Mouse (Mus musculus): ENCODE measurements around the gene 2310011J03Rik. TPM values are rescaled to one million over a fixed set of nuclear protein-coding genes. Genes with fewer than 3 reads are reported as not detected.

The 2310011J03Rik gene
- 39.2 and 40.8 TPM in 2 replicates for polyA plus RNA-seq (2014; fragmentation: Nextera tagmentation; extraction: Ambion mirVana)

GRCm38 (mm10) chr10:80320340-80320760, at the start of gene 2310011J03Rik:
Gene 2310011J03Rik (minus strand): TSS chr10:80320537.
- H3K36me3 ChIP-seq (ENCODE audit: control insufficient read depth, insufficient read depth, low read length), result peaks cover 36% of the 10 kb centered on the region
- peaks cover 14% of the 10 kb centered on the region for H3K4me1 ChIP-seq (ENCODE audit: control insufficient read depth, insufficient read depth, low read length)
- under 1% methylated on average over 34 of the region's 34 CpGs for WGBS

DNA sequence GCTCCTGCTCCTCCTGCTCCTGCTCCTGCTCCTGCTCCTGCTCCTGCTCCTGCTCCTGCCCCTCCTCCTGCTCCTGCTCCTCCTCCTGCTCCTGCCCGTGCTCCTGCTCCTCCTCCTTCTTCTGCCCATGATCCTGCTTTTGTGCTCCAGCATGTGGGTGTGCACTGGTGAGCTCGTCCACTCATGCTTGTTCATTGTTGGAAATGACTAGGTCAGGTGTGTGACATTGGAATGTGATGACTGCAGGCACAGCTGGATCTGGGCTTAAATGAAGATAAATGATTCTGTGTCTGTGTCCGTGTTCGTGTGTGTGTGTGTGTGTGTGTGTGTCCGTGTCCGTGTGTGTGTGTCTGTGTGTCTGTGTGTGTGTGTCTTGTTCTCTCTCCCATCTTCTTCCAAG, 48.1 kb upstream of the 2310011J03Rik start:
- DNase-seq (ENCODE audit: low spot score) (no peak), ATAC-seq (no peak)
- Histone ChIP-seq H3K9ac (ENCODE audit: low read length) (no peak overlapping the region), H3K27ac (ENCODE audit: low read depth, low read length) (no peak overlapping the region), H3K27me3 (replicated peaks; ENCODE audit: control insufficient read depth, insufficient read depth, low read length) (no peaks in the 10 kb centered on the region), H3K4me2 (ENCODE audit: low read length) (no peak overlapping the region), H3K4me3 (ENCODE audit: low read depth, low read length) (no peak overlapping the region), H3K9me3 (replicated peaks; ENCODE audit: control insufficient read depth, low read length) (no peaks in the 10 kb centered on the region), H3K36me3 (ENCODE audit: control insufficient read depth, insufficient read depth, low read length) (no peaks in the 10 kb centered on the region), H3K4me1 (ENCODE audit: control insufficient read depth, insufficient read depth, low read length) (peaks cover 8% of the 10 kb centered on the region; the same call in 1 of the 2 replicates)
- 89% methylated on average over 6 of the region's 6 CpGs for WGBS

More at GRCm38 (mm10) chr10:80320340-80320760, at the start of gene 2310011J03Rik:
- no peaks in the 10 kb centered on the region for H3K9me3 ChIP-seq (replicated peaks; ENCODE audit: control insufficient read depth, low read length)
- H3K4me2 ChIP-seq (ENCODE audit: low read length), result peak within 1 kb of the TSS; percentile 93
- H3K9ac ChIP-seq (ENCODE audit: low read length), result peak within 1 kb of the TSS; percentile 72
- DNase-seq (ENCODE audit: low spot score) (peak; percentile 96), ATAC-seq (peak; percentile 69)
- no peak within 1 kb of the TSS for H3K27ac ChIP-seq (ENCODE audit: low read depth, low read length)
- no peaks in the 10 kb centered on the region for H3K27me3 ChIP-seq (replicated peaks; ENCODE audit: control insufficient read depth, insufficient read depth, low read length)
- peak within 1 kb of the TSS; percentile 67 for H3K4me3 ChIP-seq (ENCODE audit: low read depth, low read length)

DNA sequence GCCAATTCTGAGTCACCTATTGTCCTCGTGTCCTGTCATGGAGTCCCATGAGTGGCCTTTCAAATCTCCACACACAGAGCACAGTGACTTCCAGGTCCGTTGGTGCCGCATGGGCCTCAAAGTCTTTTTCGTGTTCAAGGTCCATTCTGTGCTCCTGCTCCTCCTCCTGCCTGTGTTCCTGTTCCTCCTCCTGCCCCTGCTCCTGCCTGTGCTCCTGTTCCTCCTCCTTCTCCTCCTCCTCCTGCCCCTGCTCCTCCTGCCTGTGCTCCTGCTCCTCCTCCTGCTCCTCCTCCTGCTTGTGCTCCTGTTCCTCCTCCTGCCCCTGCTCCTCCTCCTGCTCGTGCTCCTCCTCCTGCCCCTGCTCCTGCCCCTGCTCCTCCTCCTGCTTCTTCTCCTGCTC, 47.6 kb upstream of the 2310011J03Rik start:
- Histone ChIP-seq H3K27me3 (replicated peaks; ENCODE audit: control insufficient read depth, insufficient read depth, low read length) (no peaks in the 10 kb centered on the region), H3K4me3 (ENCODE audit: low read depth, low read length) (no peak overlapping the region), H3K4me1 (ENCODE audit: control insufficient read depth, insufficient read depth, low read length) (peaks cover 8% of the 10 kb centered on the region; the same call in 1 of the 2 replicates), H3K27ac (ENCODE audit: low read depth, low read length) (no peak overlapping the region), H3K4me2 (ENCODE audit: low read length) (no peak overlapping the region), H3K9me3 (replicated peaks; ENCODE audit: control insufficient read depth, low read length) (no peaks in the 10 kb centered on the region), H3K9ac (ENCODE audit: low read length) (no peak overlapping the region), H3K36me3 (ENCODE audit: control insufficient read depth, insufficient read depth, low read length) (no peaks in the 10 kb centered on the region)
- ATAC-seq (no peak), DNase-seq (ENCODE audit: low spot score) (no peak)
- WGBS, result 52% methylated on average over 5 of the region's 5 CpGs

DNA sequence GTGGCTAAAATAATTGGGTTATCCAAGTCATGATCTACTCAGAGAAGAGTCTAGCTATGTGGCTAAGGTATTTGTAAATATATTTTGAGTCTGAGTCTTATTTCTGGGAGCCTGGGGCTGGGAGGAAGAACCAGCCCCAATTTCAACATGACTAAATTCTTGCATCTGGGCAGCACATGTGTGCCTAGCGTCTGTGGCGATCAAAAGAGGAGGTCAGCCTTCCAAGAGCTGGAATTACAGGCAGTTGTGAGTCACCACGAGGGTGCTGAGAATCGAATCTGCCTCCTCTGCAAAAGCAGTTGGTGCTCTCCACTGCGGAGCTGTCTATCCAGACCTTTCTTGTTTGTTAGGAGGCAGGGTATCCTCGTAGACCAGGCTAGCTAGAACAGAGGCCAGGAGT, 45.4 kb upstream of the 2310011J03Rik start:
- H3K4me3 ChIP-seq (ENCODE audit: low read depth, low read length), result no peak overlapping the region
- H3K4me1 ChIP-seq (ENCODE audit: control insufficient read depth, insufficient read depth, low read length), result peaks cover 2% of the 10 kb centered on the region; the same call in 1 of the 2 replicates
- H3K27me3 ChIP-seq (replicated peaks; ENCODE audit: control insufficient read depth, insufficient read depth, low read length), result no peaks in the 10 kb centered on the region
- no peak overlapping the region for H3K27ac ChIP-seq (ENCODE audit: low read depth, low read length)
- no peak for DNase-seq (ENCODE audit: low spot score)
- no peaks in the 10 kb centered on the region for H3K36me3 ChIP-seq (ENCODE audit: control insufficient read depth, insufficient read depth, low read length)
- ATAC-seq, result no peak
- no peak overlapping the region for H3K9ac ChIP-seq (ENCODE audit: low read length)
- WGBS, result 69% methylated on average over 6 of the region's 6 CpGs
- no peak overlapping the region for H3K4me2 ChIP-seq (ENCODE audit: low read length)
- H3K9me3 ChIP-seq (replicated peaks; ENCODE audit: control insufficient read depth, low read length), result no peaks in the 10 kb centered on the region

DNA sequence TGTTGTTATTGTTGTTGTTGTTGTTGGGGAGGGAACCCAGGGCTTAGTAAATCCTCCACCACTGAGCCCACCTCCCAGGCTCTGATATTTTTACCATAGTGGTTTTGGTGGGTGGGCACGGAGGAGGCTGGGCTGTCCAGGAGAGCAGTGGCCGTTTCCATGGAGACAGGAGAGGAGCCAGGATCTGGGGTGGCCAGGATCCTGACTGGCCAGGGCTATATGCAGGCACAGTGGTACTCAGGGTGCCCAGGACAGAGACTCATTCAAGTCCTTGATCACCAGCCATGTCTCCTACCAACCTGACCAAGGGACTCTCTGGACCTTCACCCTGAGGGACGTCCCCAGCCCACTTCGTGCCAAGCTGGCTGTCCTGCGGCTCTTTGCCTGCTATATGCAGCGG, 43.4 kb upstream of the 2310011J03Rik start:
- Histone ChIP-seq H3K9me3 (replicated peaks; ENCODE audit: control insufficient read depth, low read length) (no peaks in the 10 kb centered on the region), H3K4me1 (ENCODE audit: control insufficient read depth, insufficient read depth, low read length) (peaks cover 2% of the 10 kb centered on the region; the same call in 1 of the 2 replicates), H3K4me3 (ENCODE audit: low read depth, low read length) (no peak overlapping the region), H3K36me3 (ENCODE audit: control insufficient read depth, insufficient read depth, low read length) (no peaks in the 10 kb centered on the region), H3K4me2 (ENCODE audit: low read length) (no peak overlapping the region), H3K27me3 (replicated peaks; ENCODE audit: control insufficient read depth, insufficient read depth, low read length) (peaks cover 4% of the 10 kb centered on the region; the same call in 1 of the 2 replicates), H3K27ac (ENCODE audit: low read depth, low read length) (no peak overlapping the region), H3K9ac (ENCODE audit: low read length) (no peak overlapping the region)
- no peak for DNase-seq (ENCODE audit: low spot score)
- no peak for ATAC-seq
- WGBS, result 32% methylated on average over 6 of the region's 6 CpGs

GRCm38 (mm10) chr10:80357994-80358639, 37.8 kb upstream of the 2310011J03Rik start:
- H3K4me1 ChIP-seq (ENCODE audit: control insufficient read depth, insufficient read depth, low read length), result no peaks in the 10 kb centered on the region
- peak overlapping the region; percentile 37 for H3K4me2 ChIP-seq (ENCODE audit: low read length)
- H3K27ac ChIP-seq (ENCODE audit: low read depth, low read length), result no peak overlapping the region
- ATAC-seq (peak; percentile 43), DNase-seq (ENCODE audit: low spot score) (no peak)
- no peaks in the 10 kb centered on the region for H3K9me3 ChIP-seq (replicated peaks; ENCODE audit: control insufficient read depth, low read length)
- peaks cover 57% of the 10 kb centered on the region for H3K27me3 ChIP-seq (replicated peaks; ENCODE audit: control insufficient read depth, insufficient read depth, low read length)
- H3K36me3 ChIP-seq (ENCODE audit: control insufficient read depth, insufficient read depth, low read length), result no peaks in the 10 kb centered on the region
- H3K9ac ChIP-seq (ENCODE audit: low read length), result no peak overlapping the region
- WGBS, result 6% methylated on average over 31 of the region's 31 CpGs
- peak overlapping the region; percentile 15; the same call in 1 of the 2 replicates for H3K4me3 ChIP-seq (ENCODE audit: low read depth, low read length)

DNA sequence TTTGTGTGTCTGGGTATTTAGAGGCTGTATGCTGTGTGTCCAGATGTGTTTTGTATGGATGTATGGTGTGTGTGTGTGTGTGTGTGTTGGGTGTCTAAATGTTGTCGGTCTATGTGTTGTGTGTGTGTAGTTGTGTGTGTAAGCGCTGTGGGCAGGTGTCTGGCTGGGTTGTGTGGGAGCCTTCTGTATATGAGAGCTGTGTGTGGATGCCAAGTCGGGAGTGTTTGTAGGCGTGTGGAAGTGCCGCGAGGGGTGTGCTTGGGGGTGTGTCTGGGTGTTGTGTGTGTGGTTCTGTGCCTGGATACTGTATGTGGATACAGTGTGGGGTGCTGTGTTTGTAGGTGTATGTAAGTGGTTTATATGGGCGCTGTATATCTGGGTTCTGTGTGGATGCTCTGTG, 37.0 kb upstream of the 2310011J03Rik start:
- Histone ChIP-seq H3K27ac (ENCODE audit: low read depth, low read length) (no peak overlapping the region), H3K9ac (ENCODE audit: low read length) (no peak overlapping the region), H3K4me1 (ENCODE audit: control insufficient read depth, insufficient read depth, low read length) (no peaks in the 10 kb centered on the region), H3K4me2 (ENCODE audit: low read length) (no peak overlapping the region), H3K9me3 (replicated peaks; ENCODE audit: control insufficient read depth, low read length) (no peaks in the 10 kb centered on the region), H3K4me3 (ENCODE audit: low read depth, low read length) (0 out of 2 replicates have a peak overlapping the region, but pooled peaks have one; percentile 29), H3K36me3 (ENCODE audit: control insufficient read depth, insufficient read depth, low read length) (no peaks in the 10 kb centered on the region), H3K27me3 (replicated peaks; ENCODE audit: control insufficient read depth, insufficient read depth, low read length) (peaks cover 61% of the 10 kb centered on the region)
- no peak for ATAC-seq
- no peak for DNase-seq (ENCODE audit: low spot score)
- 41% methylated on average over 7 of the region's 7 CpGs for WGBS

- DNase-seq (ENCODE audit: low spot score) (no peak), ATAC-seq (0 out of 2 replicates have a peak, but pooled peaks have one; percentile 11)
- Histone ChIP-seq H3K36me3 (ENCODE audit: control insufficient read depth, insufficient read depth, low read length) (no peaks in the 10 kb centered on the region), H3K9me3 (replicated peaks; ENCODE audit: control insufficient read depth, low read length) (no peaks in the 10 kb centered on the region), H3K27me3 (replicated peaks; ENCODE audit: control insufficient read depth, insufficient read depth, low read length) (peaks cover 67% of the 10 kb centered on the region), H3K9ac (ENCODE audit: low read length) (peak overlapping the region; percentile 2; the same call in 1 of the 2 replicates), H3K4me1 (ENCODE audit: control insufficient read depth, insufficient read depth, low read length) (no peaks in the 10 kb centered on the region), H3K4me2 (ENCODE audit: low read length) (peak overlapping the region; percentile 51), H3K4me3 (ENCODE audit: low read depth, low read length) (peak overlapping the region; percentile 29), H3K27ac (ENCODE audit: low read depth, low read length) (no peak overlapping the region)
- 1% methylated on average over 34 of the region's 34 CpGs for WGBS
Observed at GRCm38 (mm10) chr10:80356737-80357136, 36.4 kb upstream of the 2310011J03Rik start.

Measured in forebrain, embryonic 14.5 days (tissue).